Comparison of ENCODE assay signal across 8 mouse cellular contexts in the genomic region with DNA sequence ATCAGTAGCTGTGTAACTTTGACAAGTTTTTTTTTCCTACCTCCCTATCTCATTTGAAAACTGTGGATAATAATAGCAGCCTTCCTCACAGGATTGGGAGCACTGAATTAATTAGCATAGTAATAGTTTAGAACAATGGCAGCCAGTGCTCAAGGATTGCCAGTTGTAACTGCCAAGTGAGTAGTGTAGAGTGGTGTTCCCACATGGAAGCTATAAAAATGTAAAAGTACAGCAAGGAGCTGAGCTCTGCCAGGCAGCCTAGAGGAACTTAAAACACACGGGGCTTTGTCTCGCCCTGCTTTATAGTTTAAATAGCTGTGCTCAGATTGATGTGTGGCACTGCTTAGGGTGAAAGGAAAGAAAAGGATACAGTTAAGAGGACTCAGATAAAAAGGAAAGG.
DNase-seq lines count a peak whose midpoint lies in the region; ATAC-seq lines count a peak whose summit lies in the region.
"Had no signal": no experiment of that assay in that cellular context is flagged by ENCODE, and none has a peak within 500 bp of the region (broad histone marks: within the 10 kb centered on the region; RNA-seq: fewer than 3 reads in every experiment).

No protein-coding gene starts in this region.

- H3K27me3 ChIP-seq in forebrain, embryonic 11.5 days (ENCODE audit: control insufficient read depth, insufficient read depth, low read length), result no peaks in the 10 kb centered on the region
- H3K27me3 ChIP-seq in neural tube, embryonic 12.5 days (replicated peaks), result no peaks in the 10 kb centered on the region

- H3K36me3 ChIP-seq in forebrain, embryonic 11.5 days (ENCODE audit: control insufficient read depth, insufficient read depth, low read length), result no peaks in the 10 kb centered on the region
- H3K36me3 ChIP-seq in neural tube, embryonic 12.5 days, result no peaks in the 10 kb centered on the region

- H3K9me3 ChIP-seq in forebrain, embryonic 11.5 days (ENCODE audit: control insufficient read depth, low read length), result no peaks in the 10 kb centered on the region
- no peaks in the 10 kb centered on the region for H3K9me3 ChIP-seq in neural tube, embryonic 12.5 days

- 8% methylated on average over 2 of the region's 2 CpGs for WGBS in forebrain, embryonic 11.5 days
- WGBS in neural tube, embryonic 12.5 days, result 4% methylated on average over 2 of the region's 2 CpGs

- 0 out of 2 replicates have a peak, but pooled peaks cover 2% of the 10 kb centered on the region for H3K4me1 ChIP-seq in forebrain, embryonic 11.5 days (replicated peaks; ENCODE audit: control insufficient read depth, insufficient read depth, low read length)
- peaks cover 4% of the 10 kb centered on the region; the same call in 1 of the 2 replicates for H3K4me1 ChIP-seq in neural tube, embryonic 12.5 days

- no peak overlapping the region for H3K9ac ChIP-seq in forebrain, embryonic 11.5 days (ENCODE audit: low read length)
- H3K9ac ChIP-seq in neural tube, embryonic 12.5 days, result no peak overlapping the region

- H3K27ac ChIP-seq in forebrain, embryonic 11.5 days (ENCODE audit: low read depth, low read length), result peak overlapping the region; percentile 57; the same call in 1 of the 2 replicates
- no peak overlapping the region for H3K27ac ChIP-seq in neural tube, embryonic 12.5 days

- H3K4me3 ChIP-seq in forebrain, embryonic 11.5 days (ENCODE audit: low read depth, low read length), result no peak overlapping the region
- no peak overlapping the region for H3K4me3 ChIP-seq in neural tube, embryonic 12.5 days

- ATAC-seq in forebrain, embryonic 11.5 days (replicated peaks; ENCODE audit: low FRiP score), result peak; percentile 97
- peak; percentile 96 for ATAC-seq in neural tube, embryonic 12.5 days (ENCODE audit: low FRiP score, low read depth)

- H3K4me2 ChIP-seq in forebrain, embryonic 11.5 days (ENCODE audit: low read depth, low read length, severe bottlenecking), result no peak overlapping the region
- no peak overlapping the region for H3K4me2 ChIP-seq in neural tube, embryonic 12.5 days (replicated peaks)

- peak; percentile 49 for DNase-seq in forebrain, embryonic 11.5 days (ENCODE audit: low spot score)
- DNase-seq in frontal cortex, postnatal 36 days (ENCODE audit: low spot score in 2 of 2), result peak; percentile 25 to 66
- peak; percentile 45 to 78 for DNase-seq in left cerebral cortex, adult 9 months (ENCODE audit: low spot score in 2 of 2)
- DNase-seq in ovary, postnatal 36 days (ENCODE audit: low spot score), result no peak
- no peak for DNase-seq in adrenal gland, postnatal 4 days (ENCODE audit: low spot score in 2 of 2)
- DNase-seq in kidney, postnatal 4 days, result no peak
- DNase-seq: gastrocnemius, postnatal 10 days had no signal

Comparison
In these comparisons a context has a peak if more than half of its experiments do, and no peak if none do; other contexts are left out.
1. DNase-seq: peak in forebrain, embryonic 11.5 days (single experiment), frontal cortex, postnatal 36 days (2 of 2) and left cerebral cortex, adult 9 months (2 of 2); none in ovary, postnatal 36 days (single experiment), adrenal gland, postnatal 4 days (0 of 2) and kidney, postnatal 4 days (0 of 2).